Mouse (Mus musculus): ENCODE measurements around the gene March2. TPM values are rescaled to one million over a fixed set of nuclear protein-coding genes. Genes with fewer than 3 reads are reported as not detected.
A peak's percentile ranks its signal among the peaks of the same experiment; 100 is the strongest.

March2 gene
- 62.9 and 74.6 TPM in 2 replicates for polyA plus RNA-seq (2015; fragmentation: Nextera tagmentation; extraction: Ambion mirVana)

- no peaks in the 10 kb centered on the region for H3K27me3 ChIP-seq (ENCODE audit: control insufficient read depth, insufficient read depth, low read depth, low read length)
- under 1% methylated on average over 46 of the region's 46 CpGs for WGBS
- peak within 1 kb of the TSS; percentile 72 for H3K4me3 ChIP-seq (ENCODE audit: low read depth, low read length)
These were observed at the start of gene March2 for GRCm38 (mm10) chr17:33718384-33718881. March2 (minus strand) TSS chr17:33718670.

GRCm38 (mm10) chr17:33766389-33766788 lies 47.9 kb upstream of the March2 start:
- Histone ChIP-seq H3K9me3 (replicated peaks; ENCODE audit: control insufficient read depth, low read length, poor library complexity, severe bottlenecking) (no peaks in the 10 kb centered on the region), H3K4me1 (ENCODE audit: control insufficient read depth, insufficient read depth, low read length) (no peaks in the 10 kb centered on the region), H3K36me3 (ENCODE audit: control insufficient read depth, insufficient read depth, low read length) (no peaks in the 10 kb centered on the region), H3K27ac (ENCODE audit: low read length) (no peak overlapping the region), H3K4me3 (ENCODE audit: low read depth, low read length) (no peak overlapping the region), H3K4me2 (ENCODE audit: low read length) (no peak overlapping the region), H3K27me3 (ENCODE audit: control insufficient read depth, insufficient read depth, low read depth, low read length) (no peaks in the 10 kb centered on the region), H3K9ac (ENCODE audit: low read depth, low read length) (no peak overlapping the region)
- WGBS = 73% methylated on average over 3 of the region's 3 CpGs
- ATAC-seq = no peak

More at GRCm38 (mm10) chr17:33718384-33718881, at the start of gene March2:
- Histone ChIP-seq H3K4me2 (ENCODE audit: low read length) (peak within 1 kb of the TSS; percentile 77), H3K27ac (ENCODE audit: low read length) (no peak within 1 kb of the TSS; the same call in 1 of the 2 replicates), H3K9ac (ENCODE audit: low read depth, low read length) (peak within 1 kb of the TSS; percentile 76), H3K36me3 (ENCODE audit: control insufficient read depth, insufficient read depth, low read length) (no peaks in the 10 kb centered on the region), H3K4me1 (ENCODE audit: control insufficient read depth, insufficient read depth, low read length) (no peaks in the 10 kb centered on the region), H3K9me3 (replicated peaks; ENCODE audit: control insufficient read depth, low read length, poor library complexity, severe bottlenecking) (no peaks in the 10 kb centered on the region)
- ATAC-seq = peak; percentile 99

GRCm38 (mm10) chr17:33760255-33761165 lies 42.0 kb upstream of the March2 start, which contains the start of gene Rab11b:
Rab11b (minus strand) TSS chr17:33760530.
- Histone ChIP-seq H3K4me2 (ENCODE audit: low read length) (peak within 1 kb of the TSS; percentile 80), H3K9ac (ENCODE audit: low read depth, low read length) (peak within 1 kb of the TSS; percentile 93), H3K27ac (ENCODE audit: low read length) (peak within 1 kb of the TSS; percentile 98), H3K9me3 (replicated peaks; ENCODE audit: control insufficient read depth, low read length, poor library complexity, severe bottlenecking) (no peaks in the 10 kb centered on the region), H3K4me3 (ENCODE audit: low read depth, low read length) (peak within 1 kb of the TSS; percentile 82), H3K4me1 (ENCODE audit: control insufficient read depth, insufficient read depth, low read length) (peaks cover 36% of the 10 kb centered on the region), H3K27me3 (ENCODE audit: control insufficient read depth, insufficient read depth, low read depth, low read length) (no peaks in the 10 kb centered on the region), H3K36me3 (ENCODE audit: control insufficient read depth, insufficient read depth, low read length) (no peaks in the 10 kb centered on the region)
- ATAC-seq = peak; percentile 99
- 3% methylated on average over 35 of the region's 35 CpGs for WGBS

- peak overlapping the region; percentile 93 for H3K9ac ChIP-seq (ENCODE audit: low read depth, low read length)
- ATAC-seq = peak; percentile 80
- H3K27me3 ChIP-seq (ENCODE audit: control insufficient read depth, insufficient read depth, low read depth, low read length) = no peaks in the 10 kb centered on the region
- H3K27ac ChIP-seq (ENCODE audit: low read length) = peak overlapping the region; percentile 98
- H3K9me3 ChIP-seq (replicated peaks; ENCODE audit: control insufficient read depth, low read length, poor library complexity, severe bottlenecking) = no peaks in the 10 kb centered on the region
- WGBS = under 1% methylated on average over 36 of the region's 38 CpGs
- H3K4me1 ChIP-seq (ENCODE audit: control insufficient read depth, insufficient read depth, low read length) = peaks cover 42% of the 10 kb centered on the region
- H3K4me2 ChIP-seq (ENCODE audit: low read length) = peak overlapping the region; percentile 80
- H3K4me3 ChIP-seq (ENCODE audit: low read depth, low read length) = peak overlapping the region; percentile 82
- no peaks in the 10 kb centered on the region for H3K36me3 ChIP-seq (ENCODE audit: control insufficient read depth, insufficient read depth, low read length)
These were observed 41.3 kb upstream of the March2 start for GRCm38 (mm10) chr17:33759767-33760254.

GRCm38 (mm10) chr17:33757231-33757630 lies 38.8 kb upstream of the March2 start:
- 79% methylated on average over 4 of the region's 4 CpGs for WGBS
- peaks cover 59% of the 10 kb centered on the region for H3K4me1 ChIP-seq (ENCODE audit: control insufficient read depth, insufficient read depth, low read length)
- H3K9me3 ChIP-seq (replicated peaks; ENCODE audit: control insufficient read depth, low read length, poor library complexity, severe bottlenecking) = no peaks in the 10 kb centered on the region
- no peak overlapping the region; the same call in 1 of the 2 replicates for H3K4me2 ChIP-seq (ENCODE audit: low read length)
- no peak for ATAC-seq
- H3K4me3 ChIP-seq (ENCODE audit: low read depth, low read length) = no peak overlapping the region
- H3K27me3 ChIP-seq (ENCODE audit: control insufficient read depth, insufficient read depth, low read depth, low read length) = no peaks in the 10 kb centered on the region
- no peaks in the 10 kb centered on the region for H3K36me3 ChIP-seq (ENCODE audit: control insufficient read depth, insufficient read depth, low read length)
- H3K9ac ChIP-seq (ENCODE audit: low read depth, low read length) = no peak overlapping the region
- no peak overlapping the region for H3K27ac ChIP-seq (ENCODE audit: low read length)

- H3K36me3 ChIP-seq (ENCODE audit: control insufficient read depth, insufficient read depth, low read length) = no peaks in the 10 kb centered on the region
- peaks cover 61% of the 10 kb centered on the region for H3K4me1 ChIP-seq (ENCODE audit: control insufficient read depth, insufficient read depth, low read length)
- H3K9ac ChIP-seq (ENCODE audit: low read depth, low read length) = peak overlapping the region; percentile 33; the same call in 1 of the 2 replicates
These were observed 37.8 kb upstream of the March2 start for GRCm38 (mm10) chr17:33756108-33756790.

GRCm38 (mm10) chr17:33755418-33756107 lies 37.1 kb upstream of the March2 start:
- H3K9ac ChIP-seq (ENCODE audit: low read depth, low read length) = peak overlapping the region; percentile 33; the same call in 1 of the 2 replicates
- peak overlapping the region; percentile 6; the same call in 1 of the 2 replicates for H3K4me2 ChIP-seq (ENCODE audit: low read length)
- no peaks in the 10 kb centered on the region for H3K9me3 ChIP-seq (replicated peaks; ENCODE audit: control insufficient read depth, low read length, poor library complexity, severe bottlenecking)
- H3K4me1 ChIP-seq (ENCODE audit: control insufficient read depth, insufficient read depth, low read length) = peaks cover 61% of the 10 kb centered on the region
- WGBS = 71% methylated on average over 10 of the region's 10 CpGs
- H3K27me3 ChIP-seq (ENCODE audit: control insufficient read depth, insufficient read depth, low read depth, low read length) = no peaks in the 10 kb centered on the region
- ATAC-seq = no peak
- no peak overlapping the region for H3K4me3 ChIP-seq (ENCODE audit: low read depth, low read length)
- no peaks in the 10 kb centered on the region for H3K36me3 ChIP-seq (ENCODE audit: control insufficient read depth, insufficient read depth, low read length)
- H3K27ac ChIP-seq (ENCODE audit: low read length) = 0 out of 2 replicates have a peak overlapping the region, but pooled peaks have one; percentile 15

More at GRCm38 (mm10) chr17:33756108-33756790, 37.8 kb upstream of the March2 start:
- Histone ChIP-seq H3K27ac (ENCODE audit: low read length) (no peak overlapping the region), H3K4me2 (ENCODE audit: low read length) (peak overlapping the region; percentile 6; the same call in 1 of the 2 replicates), H3K9me3 (replicated peaks; ENCODE audit: control insufficient read depth, low read length, poor library complexity, severe bottlenecking) (no peaks in the 10 kb centered on the region), H3K4me3 (ENCODE audit: low read depth, low read length) (no peak overlapping the region), H3K27me3 (ENCODE audit: control insufficient read depth, insufficient read depth, low read depth, low read length) (no peaks in the 10 kb centered on the region)
- ATAC-seq = no peak
- 85% methylated on average over 3 of the region's 3 CpGs for WGBS

GRCm38 (mm10) chr17:33754656-33755055 lies 36.2 kb upstream of the March2 start:
- Histone ChIP-seq H3K9ac (ENCODE audit: low read depth, low read length) (no peak overlapping the region), H3K4me1 (ENCODE audit: control insufficient read depth, insufficient read depth, low read length) (peaks cover 61% of the 10 kb centered on the region), H3K4me2 (ENCODE audit: low read length) (no peak overlapping the region), H3K27me3 (ENCODE audit: control insufficient read depth, insufficient read depth, low read depth, low read length) (no peaks in the 10 kb centered on the region), H3K9me3 (replicated peaks; ENCODE audit: control insufficient read depth, low read length, poor library complexity, severe bottlenecking) (no peaks in the 10 kb centered on the region), H3K4me3 (ENCODE audit: low read depth, low read length) (no peak overlapping the region), H3K36me3 (ENCODE audit: control insufficient read depth, insufficient read depth, low read length) (no peaks in the 10 kb centered on the region), H3K27ac (ENCODE audit: low read length) (no peak overlapping the region)
- ATAC-seq = no peak
- WGBS = 77% methylated on average over 1 of the region's 1 CpGs
